Mouse (Mus musculus): ENCODE measurements around the gene Rbm47.

- TF ChIP-seq CTCF (IDR thresholded peaks at IDR 0.05) (no peak), POLR2A (IDR thresholded peaks at IDR 0.05; ENCODE audit: insufficient read depth, low read depth, low read length) (no peak)
Observed at GRCm38 (mm10) chr5:66000567-66001125, 172.3 kb downstream of the Rbm47 start.

Measured in heart, adult 2 months (tissue).